Mouse (Mus musculus): ENCODE results near the gene Tlx1.

- no peak for TF ChIP-seq CTCF (IDR thresholded peaks at IDR 0.05)
- TF ChIP-seq EP300 (IDR thresholded peaks at IDR 0.05), result no peak
Observed at GRCm38 (mm10) chr19:45158201-45158600, 7.7 kb downstream of the Tlx1 start.

Measured in lung, postnatal 0 days (tissue).